Mouse (Mus musculus): ENCODE results near the gene Tcf7l2. TPM values are rescaled to one million over a fixed set of nuclear protein-coding genes. Genes with fewer than 3 reads are reported as not detected.

Tcf7l2 gene
- polyA plus RNA-seq, 1 experiment from 2014 or later: 180 TPM

- no peak for ATAC-seq (ENCODE audit: low FRiP score, low read depth)
- no peak overlapping the region for H3K4me2 ChIP-seq (replicated peaks)
- no peak overlapping the region for H3K27ac ChIP-seq
- peaks cover 67% of the 10 kb centered on the region for H3K36me3 ChIP-seq
- H3K27me3 ChIP-seq: no peaks in the 10 kb centered on the region
- H3K4me1 ChIP-seq: peaks cover 10% of the 10 kb centered on the region; the same call in 1 of the 2 replicates
- no peak overlapping the region for H3K4me3 ChIP-seq
- H3K9ac ChIP-seq: no peak overlapping the region
- peaks cover 4% of the 10 kb centered on the region; the same call in 1 of the 2 replicates for H3K9me3 ChIP-seq
- 88% methylated on average over 16 of the region's 16 CpGs for WGBS
Observed at GRCm38 (mm10) chr19:55926858-55927673, 185.4 kb downstream of the Tcf7l2 start.

DNA sequence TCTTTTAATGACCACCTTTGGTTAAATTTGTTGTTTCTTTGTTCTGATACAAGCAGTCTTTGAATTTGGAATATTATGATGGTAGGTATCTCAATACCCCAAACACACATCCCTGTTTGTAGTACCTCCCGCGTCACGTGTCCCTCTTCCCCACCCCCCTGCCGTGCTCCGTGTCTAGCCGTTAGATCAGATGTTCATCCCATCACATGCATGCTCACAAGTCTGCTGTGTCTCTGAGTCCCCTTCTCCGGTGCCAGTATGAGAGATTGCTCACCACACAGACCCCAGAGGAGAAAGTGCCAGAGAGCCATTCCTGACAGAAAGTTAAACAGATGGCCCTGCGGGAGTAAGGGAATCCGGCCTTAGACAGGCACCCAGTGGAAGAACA is 186.0 kb downstream of the Tcf7l2 start:
- WGBS: 85% methylated on average over 9 of the region's 9 CpGs
- Histone ChIP-seq H3K4me1 (peaks cover 10% of the 10 kb centered on the region; the same call in 1 of the 2 replicates), H3K9ac (no peak overlapping the region), H3K9me3 (peaks cover 4% of the 10 kb centered on the region; the same call in 1 of the 2 replicates), H3K4me3 (no peak overlapping the region), H3K4me2 (replicated peaks) (no peak overlapping the region), H3K27ac (no peak overlapping the region), H3K36me3 (peaks cover 61% of the 10 kb centered on the region), H3K27me3 (no peaks in the 10 kb centered on the region)
- no peak for ATAC-seq (ENCODE audit: low FRiP score, low read depth)

GRCm38 (mm10) chr19:55928674-55929073 is 187.1 kb downstream of the Tcf7l2 start:
- no peaks in the 10 kb centered on the region for H3K27me3 ChIP-seq
- H3K9ac ChIP-seq: no peak overlapping the region
- 83% methylated on average over 5 of the region's 5 CpGs for WGBS
- no peak overlapping the region for H3K4me3 ChIP-seq
- H3K27ac ChIP-seq: no peak overlapping the region
- ATAC-seq (ENCODE audit: low FRiP score, low read depth): no peak
- H3K4me1 ChIP-seq: peaks cover 8% of the 10 kb centered on the region; the same call in 1 of the 2 replicates
- no peak overlapping the region for H3K4me2 ChIP-seq (replicated peaks)
- peaks cover 4% of the 10 kb centered on the region; the same call in 1 of the 2 replicates for H3K9me3 ChIP-seq
- H3K36me3 ChIP-seq: peaks cover 52% of the 10 kb centered on the region

DNA sequence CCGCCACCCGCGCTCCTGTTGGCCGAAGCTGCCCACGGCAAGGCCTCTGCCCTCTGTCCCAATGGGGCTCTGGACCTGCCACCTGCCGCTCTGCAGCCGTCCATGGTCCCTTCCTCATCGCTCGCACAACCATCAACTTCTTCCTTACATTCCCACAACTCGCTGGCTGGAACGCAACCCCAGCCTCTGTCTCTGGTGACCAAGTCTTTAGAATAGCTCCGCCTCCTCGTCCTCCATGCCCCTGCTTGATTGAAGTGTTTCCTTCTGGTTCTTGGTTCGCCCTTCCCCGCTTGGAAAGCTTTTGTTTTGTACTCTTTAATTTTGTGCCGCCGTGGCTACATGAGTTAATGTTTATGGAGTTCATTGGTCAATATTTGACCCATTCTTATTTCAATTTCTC is 190.0 kb downstream of the Tcf7l2 start:
- Histone ChIP-seq H3K9ac (no peak overlapping the region), H3K27me3 (no peaks in the 10 kb centered on the region), H3K4me3 (no peak overlapping the region), H3K9me3 (peaks cover 4% of the 10 kb centered on the region; the same call in 1 of the 2 replicates), H3K4me1 (peaks cover 12% of the 10 kb centered on the region; the same call in 1 of the 2 replicates), H3K4me2 (replicated peaks) (no peak overlapping the region), H3K27ac (no peak overlapping the region), H3K36me3 (peaks cover 42% of the 10 kb centered on the region)
- ATAC-seq (ENCODE audit: low FRiP score, low read depth): no peak
- 91% methylated on average over 17 of the region's 17 CpGs for WGBS

GRCm38 (mm10) chr19:55933947-55934729 is 192.5 kb downstream of the Tcf7l2 start:
- H3K27me3 ChIP-seq: no peaks in the 10 kb centered on the region
- H3K36me3 ChIP-seq: peaks cover 22% of the 10 kb centered on the region
- ATAC-seq (ENCODE audit: low FRiP score, low read depth): no peak
- H3K9me3 ChIP-seq: peaks cover 4% of the 10 kb centered on the region; the same call in 1 of the 2 replicates
- H3K4me2 ChIP-seq (replicated peaks): no peak overlapping the region
- no peak overlapping the region for H3K9ac ChIP-seq
- WGBS: 82% methylated on average over 7 of the region's 7 CpGs
- peaks cover 12% of the 10 kb centered on the region; the same call in 1 of the 2 replicates for H3K4me1 ChIP-seq
- no peak overlapping the region for H3K4me3 ChIP-seq
- no peak overlapping the region for H3K27ac ChIP-seq

- Histone ChIP-seq H3K4me1 (peaks cover 14% of the 10 kb centered on the region; the same call in 1 of the 2 replicates), H3K9ac (no peak overlapping the region), H3K36me3 (peaks cover 18% of the 10 kb centered on the region), H3K9me3 (peaks cover 4% of the 10 kb centered on the region; the same call in 1 of the 2 replicates), H3K4me2 (replicated peaks) (no peak overlapping the region), H3K4me3 (no peak overlapping the region), H3K27ac (no peak overlapping the region), H3K27me3 (no peaks in the 10 kb centered on the region)
- WGBS: 86% methylated on average over 3 of the region's 3 CpGs
- no peak for ATAC-seq (ENCODE audit: low FRiP score, low read depth)
Observed at GRCm38 (mm10) chr19:55934730-55935003, 193.0 kb downstream of the Tcf7l2 start.

DNA sequence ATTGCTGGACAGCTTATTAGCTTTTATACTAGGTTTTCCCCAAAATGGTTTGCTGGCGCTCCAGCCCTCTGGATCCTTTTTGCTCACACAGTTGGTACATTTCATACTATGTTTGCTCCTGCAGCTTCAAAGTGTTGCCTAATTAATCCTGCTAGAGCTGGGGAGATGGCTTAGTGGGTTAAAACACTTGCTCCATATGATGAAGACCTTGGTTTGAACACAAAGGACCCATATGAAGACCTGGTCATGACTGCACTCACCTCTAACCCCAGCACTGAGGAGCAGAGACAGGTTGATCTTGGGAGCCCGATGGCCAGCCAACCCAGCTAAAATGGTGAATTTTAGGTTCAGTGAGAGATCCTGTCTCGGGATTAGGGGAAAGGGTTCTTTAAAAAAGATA is 195.4 kb downstream of the Tcf7l2 start:
- 85% methylated on average over 3 of the region's 3 CpGs for WGBS

DNA sequence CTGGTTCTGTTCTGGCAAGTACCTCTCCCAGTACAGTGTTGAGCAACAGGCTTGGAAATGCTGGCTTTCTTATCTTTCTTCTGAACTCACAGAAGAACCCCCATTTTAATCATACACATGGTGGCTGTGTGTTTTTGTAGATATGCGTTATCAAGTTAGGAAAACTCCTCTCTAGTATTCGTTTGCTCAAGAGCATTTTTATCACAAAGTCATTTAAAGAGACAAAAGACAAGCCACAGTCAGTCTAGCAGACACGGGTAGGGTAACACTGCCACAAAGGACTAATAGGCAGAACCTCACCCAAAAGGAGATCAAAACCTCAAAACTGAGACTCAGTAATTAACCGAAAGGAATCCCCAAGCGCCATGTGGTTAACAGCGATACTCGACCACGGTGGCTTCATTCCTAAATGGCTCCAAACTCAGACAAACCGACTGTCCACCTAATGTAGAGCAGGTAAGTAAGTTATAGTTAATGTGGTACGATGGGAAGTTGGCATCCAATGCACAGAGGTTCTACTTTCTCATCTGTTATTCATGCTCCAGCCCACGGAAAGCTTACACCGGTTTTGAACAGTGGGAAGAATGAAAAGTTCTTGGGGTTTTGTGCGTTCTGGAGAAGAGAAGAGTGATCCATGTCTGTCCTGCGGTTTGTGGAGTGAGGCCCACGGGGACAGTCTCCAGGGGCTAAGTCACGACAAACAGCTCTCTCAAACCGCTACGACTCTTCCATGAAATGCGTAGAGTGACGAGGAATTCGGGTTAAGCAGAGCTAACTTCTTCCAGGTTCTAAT is 196.8 kb downstream of the Tcf7l2 start:
- H3K27ac ChIP-seq: no peak overlapping the region
- no peak for ATAC-seq (ENCODE audit: low FRiP score, low read depth)
- H3K27me3 ChIP-seq: no peaks in the 10 kb centered on the region
- no peak overlapping the region for H3K4me2 ChIP-seq (replicated peaks)
- H3K36me3 ChIP-seq: no peaks in the 10 kb centered on the region; the same call in 1 of the 2 replicates
- no peaks in the 10 kb centered on the region for H3K9me3 ChIP-seq
- WGBS: 90% methylated on average over 21 of the region's 21 CpGs
- H3K9ac ChIP-seq: no peak overlapping the region
- peaks cover 34% of the 10 kb centered on the region for H3K4me1 ChIP-seq
- no peak overlapping the region for H3K4me3 ChIP-seq

More for the DNA sequence above, 195.4 kb downstream of the Tcf7l2 start:
- peaks cover 35% of the 10 kb centered on the region for H3K4me1 ChIP-seq
- no peak for ATAC-seq (ENCODE audit: low FRiP score, low read depth)
- H3K36me3 ChIP-seq: no peaks in the 10 kb centered on the region; the same call in 1 of the 2 replicates
- no peak overlapping the region for H3K4me3 ChIP-seq
- H3K9ac ChIP-seq: no peak overlapping the region
- H3K4me2 ChIP-seq (replicated peaks): no peak overlapping the region
- H3K27ac ChIP-seq: no peak overlapping the region
- H3K27me3 ChIP-seq: no peaks in the 10 kb centered on the region
- no peaks in the 10 kb centered on the region for H3K9me3 ChIP-seq

GRCm38 (mm10) chr19:55939090-55939489 is 197.5 kb downstream of the Tcf7l2 start:
- H3K27ac ChIP-seq: peak overlapping the region; percentile 65; the same call in 1 of the 2 replicates
- H3K9me3 ChIP-seq: no peaks in the 10 kb centered on the region
- no peaks in the 10 kb centered on the region for H3K27me3 ChIP-seq
- no peak overlapping the region for H3K9ac ChIP-seq
- no peaks in the 10 kb centered on the region for H3K36me3 ChIP-seq
- H3K4me1 ChIP-seq: peaks cover 28% of the 10 kb centered on the region
- no peak for ATAC-seq (ENCODE audit: low FRiP score, low read depth)
- no peak overlapping the region for H3K4me3 ChIP-seq
- no peak overlapping the region for H3K4me2 ChIP-seq (replicated peaks)
- WGBS: 86% methylated on average over 5 of the region's 5 CpGs

DNA sequence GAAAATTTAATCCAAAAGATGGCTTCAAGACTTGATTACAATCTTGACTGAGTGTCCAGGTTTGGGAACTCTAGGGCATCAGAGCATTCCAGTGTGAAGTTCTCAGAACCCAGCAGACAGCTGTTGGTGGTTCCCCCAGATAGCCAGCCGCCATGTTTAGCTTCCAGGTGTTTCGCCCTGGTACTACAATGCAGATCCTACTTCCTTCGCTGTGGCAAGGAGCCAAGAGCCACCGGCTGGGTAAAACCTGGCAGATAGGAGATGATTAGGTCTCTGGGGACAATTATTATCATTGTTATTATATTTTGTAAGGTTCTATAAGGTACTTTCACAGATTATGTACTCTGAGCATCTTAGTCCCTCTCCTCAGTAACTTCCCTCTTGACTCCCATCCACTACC is 198.1 kb downstream of the Tcf7l2 start:
- Histone ChIP-seq H3K4me1 (peaks cover 23% of the 10 kb centered on the region), H3K4me3 (no peak overlapping the region), H3K27ac (peak overlapping the region; percentile 65), H3K36me3 (no peaks in the 10 kb centered on the region), H3K27me3 (no peaks in the 10 kb centered on the region), H3K4me2 (replicated peaks) (no peak overlapping the region), H3K9me3 (no peaks in the 10 kb centered on the region), H3K9ac (no peak overlapping the region)
- WGBS: 80% methylated on average over 4 of the region's 4 CpGs
- ATAC-seq (ENCODE audit: low FRiP score, low read depth): no peak

GRCm38 (mm10) chr19:55940538-55941252 is 199.1 kb downstream of the Tcf7l2 start:
- Histone ChIP-seq H3K27ac (peak overlapping the region; percentile 85), H3K4me2 (replicated peaks) (peak overlapping the region; percentile 47), H3K36me3 (no peaks in the 10 kb centered on the region), H3K9ac (no peak overlapping the region), H3K4me3 (peak overlapping the region; percentile 0; the same call in 1 of the 2 replicates), H3K27me3 (no peaks in the 10 kb centered on the region), H3K4me1 (peaks cover 23% of the 10 kb centered on the region), H3K9me3 (no peaks in the 10 kb centered on the region)
- 18% methylated on average over 11 of the region's 11 CpGs for WGBS
- peak; percentile 83 for ATAC-seq (ENCODE audit: low FRiP score, low read depth)
